15 mouse cellular contexts compared by ENCODE assay signal in the genomic region with DNA sequence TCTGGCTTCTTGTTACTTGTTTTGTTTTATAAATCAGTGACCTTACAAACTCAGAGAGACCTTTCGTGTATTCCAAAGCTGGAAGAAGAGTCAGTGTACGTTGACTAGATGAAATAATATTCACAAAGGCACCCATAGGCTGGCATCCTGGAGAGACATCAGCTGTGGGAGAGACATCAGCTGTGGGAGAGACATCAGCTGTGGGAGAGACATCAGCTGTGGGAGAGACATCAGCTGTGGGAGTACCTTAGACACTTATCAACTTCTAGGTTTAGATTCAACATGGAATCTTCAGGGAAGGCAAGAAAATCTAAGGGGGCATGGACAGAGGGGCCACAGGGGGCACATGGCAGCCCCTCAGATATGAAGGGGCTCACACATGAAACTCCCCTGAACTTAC. TPM values are rescaled to one million over a fixed set of nuclear protein-coding genes. Genes with fewer than 3 reads are reported as not detected.
"Had no signal": no experiment of that assay in that cellular context is flagged by ENCODE, and none has a peak within 500 bp of the region (broad histone marks: within the 10 kb centered on the region; RNA-seq: fewer than 3 reads in every experiment).

No protein-coding gene starts in this region.

- H3K4me3 ChIP-seq: embryonic facial prominence, embryonic 10.5 days; embryonic facial prominence, embryonic 12.5 days; embryonic facial prominence, embryonic 13.5 days; embryonic facial prominence, embryonic 15.5 days; erythroblast, embryonic 14.5 days; forebrain, embryonic 10.5 days; forebrain, embryonic 12.5 days; forebrain, embryonic 13.5 days; forebrain, embryonic 15.5 days; gastrocnemius, adult 2 months; heart, adult 2 months had no signal

- H3K9ac ChIP-seq: embryonic facial prominence, embryonic 12.5 days; embryonic facial prominence, embryonic 13.5 days; embryonic facial prominence, embryonic 15.5 days; forebrain, embryonic 12.5 days; forebrain, embryonic 13.5 days; forebrain, embryonic 15.5 days; forebrain, postnatal 0 days had no signal

- H3K27ac ChIP-seq: embryonic facial prominence, embryonic 10.5 days; embryonic facial prominence, embryonic 12.5 days; embryonic facial prominence, embryonic 13.5 days; embryonic facial prominence, embryonic 15.5 days; forebrain, embryonic 10.5 days; forebrain, embryonic 12.5 days; forebrain, embryonic 13.5 days; forebrain, embryonic 15.5 days; gastrocnemius, adult 2 months; heart, adult 2 months had no signal

- H3K4me2 ChIP-seq: embryonic facial prominence, embryonic 12.5 days; embryonic facial prominence, embryonic 13.5 days; embryonic facial prominence, embryonic 15.5 days; forebrain, embryonic 12.5 days; forebrain, embryonic 13.5 days; forebrain, embryonic 15.5 days had no signal

- H3K27me3 ChIP-seq: forebrain, embryonic 15.5 days had no signal

- ATAC-seq: forebrain, embryonic 13.5 days; forebrain, embryonic 14.5 days; forebrain, embryonic 15.5 days; forebrain, embryonic 16.5 days; forebrain, postnatal 0 days had no signal

- H3K9me3 ChIP-seq: embryonic facial prominence, embryonic 10.5 days; embryonic facial prominence, embryonic 12.5 days; embryonic facial prominence, embryonic 13.5 days; embryonic facial prominence, embryonic 15.5 days; forebrain, embryonic 10.5 days; forebrain, embryonic 12.5 days; forebrain, embryonic 13.5 days; forebrain, embryonic 15.5 days had no signal

- H3K36me3 ChIP-seq: embryonic facial prominence, embryonic 10.5 days; embryonic facial prominence, embryonic 12.5 days; embryonic facial prominence, embryonic 13.5 days; embryonic facial prominence, embryonic 15.5 days; forebrain, embryonic 10.5 days; forebrain, embryonic 12.5 days; forebrain, embryonic 15.5 days had no signal

- H3K4me1 ChIP-seq: embryonic facial prominence, embryonic 12.5 days; embryonic facial prominence, embryonic 13.5 days; embryonic facial prominence, embryonic 15.5 days had no signal

RNA-seq across cellular contexts. Expression of a gene that starts 2.2 kb away (rescaled TPM):
- polyA plus RNA-seq: embryonic facial prominence, embryonic 13.5 days; erythroblast, embryonic 14.5 days had no signal

RNA-seq across cellular contexts. Expression of a gene that starts 19.5 kb away (rescaled TPM):
- polyA plus RNA-seq: erythroblast, embryonic 14.5 days had no signal

RNA-seq across cellular contexts. Expression of a gene that starts 43.8 kb away (rescaled TPM):
- polyA plus RNA-seq: embryonic facial prominence, embryonic 11.5 days; embryonic facial prominence, embryonic 12.5 days; embryonic facial prominence, embryonic 13.5 days; erythroblast, embryonic 14.5 days had no signal
